Mouse (Mus musculus) monocyte, adult 5-6 weeks (primary cell): ENCODE data around the gene Abca4. TPM values are rescaled to one million over a fixed set of nuclear protein-coding genes. Genes with fewer than 3 reads are reported as not detected.
A peak's percentile ranks its signal among the peaks of the same experiment; 100 is the strongest.

ENCODE experiments used
- ATAC-seq: fragments of 153-309, 156-312 bp; replicated peaks from 2 replicates; pipeline ENCODE4 v1.8.0; 2017; ENCODE audit warnings: mild to moderate bottlenecking; ENCODE audit not compliant: low TSS enrichment, insufficient number of reproducible peaks, severe bottlenecking, poor library complexity, low FRiP score
- total RNA-seq: library from RNA; stranded (forward); fragments of 200-1000, 200-491, 200-594 nt; gene quantifications from 3 replicates; pipeline ENCODE4 v1.2.3, GENCODE M21; 2017

Gene Abca4
- total RNA-seq, 1 experiment from 2014 or later = not detected

DNA sequence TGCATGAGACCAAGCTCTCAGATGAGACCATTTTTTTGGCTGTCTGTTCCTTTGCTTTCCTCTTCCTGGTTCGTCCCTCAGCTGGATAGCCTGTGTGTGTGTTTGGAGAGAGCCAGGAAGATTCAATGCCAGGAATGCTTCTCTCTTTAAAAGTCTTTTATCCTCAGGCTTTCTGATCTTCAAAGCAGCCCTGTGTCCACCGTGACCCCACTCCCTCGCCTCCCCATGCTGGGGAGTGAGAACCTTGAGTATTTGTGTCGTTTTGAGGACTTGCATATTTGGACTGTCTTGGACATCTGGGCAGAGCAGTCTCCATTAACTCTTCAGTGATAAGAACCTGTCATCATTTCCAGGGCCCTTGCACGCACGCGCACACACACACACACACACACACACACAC lies 57.8 kb downstream of the Abca4 start:
- no peak for ATAC-seq

GRCm38 (mm10) chr3:122103864-122104808 lies 59.9 kb downstream of the Abca4 start:
- peak; percentile 78 for ATAC-seq

GRCm38 (mm10) chr3:122106920-122107319 lies 62.7 kb downstream of the Abca4 start:
- ATAC-seq = no peak

DNA sequence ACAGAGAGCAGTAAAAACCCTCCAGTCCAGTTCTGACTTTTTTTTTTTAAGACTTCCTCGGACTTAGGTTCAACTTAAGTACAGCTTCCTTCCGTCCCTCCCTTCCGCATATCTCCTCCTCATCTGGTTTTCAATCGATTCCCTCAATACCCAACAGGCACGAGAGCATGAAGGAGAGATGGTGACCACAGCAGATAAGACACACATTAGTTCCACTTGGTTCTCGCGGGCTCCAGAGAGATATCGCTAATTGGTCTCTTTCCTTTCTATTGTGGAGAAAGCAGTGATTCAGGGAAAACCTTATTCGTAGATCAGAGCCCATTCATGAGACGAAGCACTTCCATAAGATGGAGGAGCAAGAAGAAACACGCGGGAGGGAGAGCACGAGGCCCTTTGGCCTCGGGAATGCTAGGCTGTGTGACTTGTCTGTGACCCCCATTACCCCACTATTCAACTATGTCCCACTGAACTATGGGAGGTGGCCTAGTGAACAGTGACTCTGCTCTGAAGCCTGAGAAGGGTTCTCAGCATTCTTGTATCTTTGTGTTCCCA lies 63.5 kb downstream of the Abca4 start:
- no peak for ATAC-seq

DNA sequence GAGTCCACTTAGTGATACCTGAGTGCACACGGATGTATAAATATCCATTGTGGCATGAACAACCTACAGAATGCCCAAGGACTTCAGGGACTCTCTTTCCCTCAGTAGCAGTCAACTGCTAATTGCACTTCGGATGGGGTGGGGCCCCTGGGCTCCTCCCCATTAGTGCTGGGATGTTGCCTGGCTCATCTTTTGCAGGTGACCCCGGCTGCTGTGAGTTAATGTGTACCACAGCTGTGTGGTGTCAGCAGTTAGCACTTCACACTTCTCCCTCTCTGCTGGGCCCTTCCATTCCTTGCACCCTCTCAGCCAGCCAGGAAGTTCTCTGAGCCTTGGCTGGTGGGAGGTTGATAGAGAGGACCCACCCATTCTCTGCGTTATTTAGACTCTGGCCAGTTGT lies 65.2 kb downstream of the Abca4 start:
- ATAC-seq = no peak

DNA sequence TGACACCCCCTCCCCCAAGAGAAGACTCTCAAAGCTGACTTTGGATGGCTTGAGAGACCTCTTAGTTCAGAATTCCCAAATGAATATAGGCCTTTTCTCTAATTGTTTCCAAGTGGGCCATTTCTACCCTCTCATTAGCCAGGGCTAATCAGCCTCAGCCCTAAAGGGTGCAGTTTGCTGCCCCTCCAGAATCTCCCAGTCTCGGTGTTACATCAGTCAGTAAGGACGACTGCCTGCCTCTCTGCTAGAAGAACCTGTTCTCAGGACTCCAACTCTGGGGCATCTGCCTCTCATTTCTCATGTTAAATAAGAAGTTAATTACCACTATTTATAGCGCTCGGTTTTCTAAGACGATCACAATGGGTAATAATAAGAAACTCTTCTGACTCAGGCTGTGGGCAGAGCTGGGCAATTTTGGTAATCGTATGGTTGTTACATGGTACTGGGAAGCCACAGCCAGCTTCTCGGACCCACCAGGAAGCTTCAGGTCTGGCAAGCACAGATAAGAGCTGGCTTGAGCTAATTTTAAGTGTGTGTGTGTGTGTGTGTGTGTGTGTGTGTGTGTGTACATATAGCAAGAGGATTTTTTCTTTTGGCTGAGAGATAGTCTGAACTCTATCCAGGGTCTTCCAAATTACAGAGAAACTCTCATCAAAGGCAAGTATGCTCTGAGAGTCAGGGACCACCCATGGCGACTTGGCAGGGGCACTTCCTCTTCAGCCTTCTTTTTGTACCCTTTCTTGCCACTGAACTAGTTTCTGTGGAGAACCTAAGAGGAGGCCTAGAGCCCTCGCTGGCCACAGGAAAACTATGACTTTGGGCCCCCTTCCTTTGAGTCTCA lies 67.1 kb downstream of the Abca4 start:
- ATAC-seq = no peak

DNA sequence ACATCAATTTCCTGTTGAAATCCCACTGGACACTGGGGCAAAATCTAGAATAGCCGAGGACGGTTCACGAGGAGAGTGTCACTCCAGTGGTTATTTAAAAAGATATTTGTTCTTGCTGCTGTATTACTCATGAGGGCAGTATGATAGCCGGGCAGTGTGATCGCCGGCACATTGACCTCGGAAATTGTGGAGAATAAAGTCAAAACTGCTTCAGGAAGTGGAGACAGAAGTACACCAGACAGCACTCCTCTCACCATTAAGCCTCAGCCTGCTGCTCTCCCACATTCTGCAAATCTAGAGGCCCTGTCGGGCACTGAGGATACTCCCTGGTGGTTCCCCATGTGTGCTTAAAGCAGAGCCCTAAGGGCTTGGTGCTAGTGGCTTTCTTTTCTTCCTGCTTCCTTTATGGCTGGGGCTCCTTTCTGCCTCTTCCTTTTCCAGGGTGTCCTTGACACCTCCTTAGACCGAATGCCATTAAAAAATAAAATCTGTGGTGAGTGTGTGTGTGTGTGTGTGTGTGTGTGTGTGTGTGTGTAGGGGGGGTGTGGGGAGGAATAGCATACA lies 74.5 kb downstream of the Abca4 start:
- ATAC-seq = no peak

DNA sequence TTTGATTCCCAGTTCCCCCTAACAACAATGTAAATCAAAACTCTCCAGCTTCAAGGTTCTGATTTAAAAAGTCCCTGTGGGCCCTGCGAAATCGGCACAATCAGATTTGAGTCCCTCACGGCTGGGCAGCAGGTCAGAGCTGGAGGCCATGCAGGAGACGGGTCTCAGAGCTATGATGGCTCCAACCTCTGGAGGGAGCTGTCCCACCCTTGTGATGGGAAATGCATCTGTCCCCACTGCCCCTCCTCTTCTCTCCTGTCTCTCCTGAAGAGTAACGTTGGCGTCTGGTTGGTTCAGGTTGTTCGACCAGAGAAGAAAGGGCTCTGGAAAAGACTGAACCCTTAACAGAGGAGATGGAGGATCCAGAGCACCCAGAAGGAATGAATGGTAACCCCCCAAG lies 75.5 kb downstream of the Abca4 start:
- ATAC-seq = no peak

DNA sequence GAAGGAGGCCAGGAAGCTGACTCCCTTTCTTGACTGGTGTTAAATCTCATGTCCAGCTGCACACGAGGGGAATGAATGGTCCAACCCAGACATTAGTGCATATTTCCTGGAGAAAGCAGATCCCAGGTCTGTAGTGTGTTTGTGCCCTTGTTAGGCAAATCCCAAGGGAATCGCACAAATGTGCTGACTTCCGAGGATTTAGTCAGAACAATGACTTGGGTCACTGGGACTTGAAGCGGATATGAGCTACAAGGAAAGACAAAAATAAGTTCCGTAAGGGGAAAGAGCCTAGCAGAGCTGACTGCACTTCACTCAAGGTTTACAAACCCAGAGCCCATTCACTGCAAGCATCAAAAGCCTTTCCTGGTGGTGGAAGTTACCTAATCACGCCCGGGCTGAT lies 76.0 kb downstream of the Abca4 start:
- ATAC-seq = no peak

GRCm38 (mm10) chr3:122122127-122122663 lies 78.0 kb downstream of the Abca4 start:
- ATAC-seq = no peak

GRCm38 (mm10) chr3:122122838-122123237 lies 78.6 kb downstream of the Abca4 start:
- no peak for ATAC-seq

DNA sequence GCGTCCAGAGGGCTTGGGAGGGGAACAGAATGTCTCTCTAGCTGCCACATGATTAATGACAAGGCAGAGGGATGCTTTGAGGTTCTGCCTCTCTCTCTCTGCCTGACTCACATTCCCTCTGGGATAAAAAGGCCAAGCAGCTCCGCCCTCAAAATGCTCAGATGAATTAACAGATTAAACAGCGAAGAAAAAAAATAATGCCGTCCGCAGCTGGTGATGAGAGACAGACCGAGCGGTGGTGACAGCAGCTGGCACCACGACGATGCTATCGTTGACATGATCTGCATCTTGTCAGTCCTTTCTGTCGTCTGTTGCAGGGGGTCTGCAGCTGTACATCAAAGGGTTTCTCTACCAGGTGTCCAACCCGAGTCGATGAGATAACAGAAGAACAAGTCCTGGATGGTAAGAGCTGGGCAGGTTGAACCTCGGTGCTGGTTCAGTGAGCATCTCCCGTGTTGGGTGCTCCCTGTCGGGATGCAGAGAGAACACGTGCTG lies 84.8 kb downstream of the Abca4 start:
- no peak for ATAC-seq

- no peak for ATAC-seq
These were observed 86.5 kb downstream of the Abca4 start for GRCm38 (mm10) chr3:122130771-122131170.

GRCm38 (mm10) chr3:122131633-122132032 lies 87.4 kb downstream of the Abca4 start:
- ATAC-seq = no peak

GRCm38 (mm10) chr3:122133255-122133654 lies 89.0 kb downstream of the Abca4 start:
- no peak for ATAC-seq

DNA sequence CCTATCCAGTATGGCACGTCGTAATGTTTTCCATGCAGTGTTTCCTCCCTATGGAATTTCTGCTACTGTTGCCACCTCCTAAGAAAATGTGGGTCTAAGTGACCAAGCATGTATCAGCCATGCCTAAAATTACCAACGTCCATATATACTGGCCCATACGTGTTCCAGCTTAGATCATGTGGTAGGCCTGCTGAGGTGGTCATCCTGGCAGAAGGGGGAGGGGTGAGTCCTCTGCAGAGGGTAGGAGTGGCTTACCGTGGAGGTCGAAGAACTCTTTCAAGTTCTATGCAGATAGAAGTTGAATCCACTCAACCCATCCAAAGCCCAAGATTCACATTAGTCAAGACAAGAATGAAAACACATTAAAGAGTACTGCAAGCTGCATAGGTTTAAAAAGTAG lies 89.6 kb downstream of the Abca4 start:
- no peak for ATAC-seq

DNA sequence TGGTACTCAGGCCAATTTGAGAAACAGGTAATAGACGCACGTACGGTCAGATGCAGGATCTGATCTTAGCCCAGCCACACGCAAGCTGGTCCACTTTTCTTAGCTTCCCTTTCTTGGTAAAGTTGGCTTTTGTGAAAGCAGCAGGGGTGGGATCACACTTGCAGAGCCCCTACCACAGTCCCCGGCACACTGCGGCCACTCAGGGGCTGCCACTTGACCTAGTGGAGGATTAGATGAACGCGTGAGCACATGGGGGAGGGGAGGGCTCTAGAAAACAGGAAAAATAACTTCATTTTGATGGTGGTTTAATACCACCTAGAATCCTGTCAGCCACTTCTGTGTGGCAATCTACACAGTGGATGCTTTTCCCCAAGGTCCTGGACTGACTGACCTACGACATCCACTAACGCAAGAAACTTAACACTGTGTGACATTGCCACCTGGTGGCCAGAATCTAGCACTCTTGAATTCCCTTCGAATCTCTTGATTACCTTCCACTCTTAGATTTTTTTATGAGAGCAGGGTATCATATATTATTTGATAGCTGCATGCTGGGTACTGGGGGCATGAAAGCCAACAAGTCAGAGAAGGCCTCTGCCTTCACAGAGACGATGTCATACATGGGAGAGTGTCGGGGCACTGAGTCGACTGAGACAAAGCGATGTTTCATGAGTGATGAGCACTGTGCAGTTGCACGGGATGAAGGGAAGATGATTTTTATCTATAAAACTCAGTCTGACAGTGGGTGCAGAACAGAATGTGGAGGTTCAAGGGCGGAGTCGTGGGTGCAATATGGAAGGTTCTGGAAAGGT lies 96.6 kb downstream of the Abca4 start:
- ATAC-seq = no peak
